Mouse (Mus musculus) frontal cortex, adult 2 months (tissue): ENCODE measurements around the gene Arhgap15. TPM values are rescaled to one million over a fixed set of nuclear protein-coding genes. Genes with fewer than 3 reads are reported as not detected.
A peak's percentile ranks its signal among the peaks of the same experiment; 100 is the strongest.
"Not testable (repeated sequence)": the region's sequence is repeated elsewhere in the genome, so short reads cannot be mapped to it uniquely, and the experiment has no call there.

Experiments
- DNase-seq, 2 experiments: peaks; one replicate each; pipeline ENCODE4 v3.0.0; 2022; ENCODE audit warnings: low spot score in 1 of 2; ENCODE audit errors: extremely low spot score in 1 of 2
- polyA plus RNA-seq: library from polyadenylated mRNA; depleted of rRNA; stranded (reverse); fragments of >200 nt; gene quantifications from 2 replicates; pipeline ENCODE4 v1.2.3, GENCODE M21; 2012; rRNA removed

The Arhgap15 gene
- 7.7 and 8.1 TPM in 2 replicates for polyA plus RNA-seq

DNA sequence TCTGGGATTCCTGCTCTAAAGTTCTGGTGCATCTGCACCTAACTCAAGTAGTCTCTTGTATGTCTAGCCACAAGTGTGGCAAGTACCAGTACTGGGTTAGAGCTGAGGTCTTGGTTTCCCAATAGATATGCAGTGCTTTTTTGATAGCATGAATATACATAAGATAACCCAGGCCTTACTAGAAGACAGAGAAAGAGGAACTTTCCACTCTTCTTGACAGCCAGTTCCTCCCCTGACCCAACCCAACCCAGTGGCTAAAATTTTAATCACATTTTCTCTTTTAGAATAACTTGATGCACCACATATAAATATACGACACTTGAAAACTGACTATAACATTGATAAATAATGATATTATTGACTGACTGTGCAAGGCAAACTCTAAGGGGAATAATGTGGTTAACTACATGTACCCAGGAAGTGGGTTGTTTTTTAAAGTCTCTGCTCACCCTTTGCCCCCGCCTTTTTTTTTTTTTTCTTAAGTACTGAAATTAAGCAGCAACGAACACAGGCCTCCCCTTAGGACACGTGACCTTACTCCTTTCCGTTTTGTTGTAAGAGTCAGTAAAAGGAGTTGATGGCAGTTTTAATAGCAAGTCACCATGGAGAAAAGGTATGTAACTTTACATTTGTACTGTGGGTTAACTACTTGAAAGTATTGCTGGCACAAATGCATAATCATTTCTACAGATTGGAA, at the start of gene Arhgap15:
TSS of gene Arhgap15 (plus strand) at position 538 of the 697 bp plus-strand sequence.
- no peak for DNase-seq

DNA sequence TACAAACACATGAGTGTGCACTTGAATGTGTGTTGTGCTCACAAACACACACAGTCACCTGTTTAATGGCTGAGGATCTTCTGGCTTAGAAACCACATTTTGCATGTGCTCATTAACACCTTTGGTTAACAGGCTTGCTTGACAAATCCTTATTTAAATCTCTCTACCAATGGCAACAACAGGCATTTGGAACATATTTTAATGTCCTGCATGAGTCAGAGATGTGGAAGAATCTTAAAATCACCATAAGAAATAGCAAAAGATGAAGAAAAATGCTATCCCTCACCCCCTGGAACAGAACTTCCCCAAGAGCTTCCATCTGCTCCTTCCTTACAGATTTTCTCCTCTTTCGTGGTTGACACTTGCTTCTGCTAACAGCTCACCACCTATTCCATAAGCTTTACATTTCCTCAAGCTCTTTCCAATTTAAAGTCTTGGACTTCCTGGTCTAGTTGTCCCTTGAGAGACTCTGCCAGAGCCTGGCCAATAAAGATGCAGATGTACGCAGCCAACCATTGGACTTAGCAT, 35.9 kb upstream of the Arhgap15 start:
- DNase-seq: peak; percentile 30 to 58

DNA sequence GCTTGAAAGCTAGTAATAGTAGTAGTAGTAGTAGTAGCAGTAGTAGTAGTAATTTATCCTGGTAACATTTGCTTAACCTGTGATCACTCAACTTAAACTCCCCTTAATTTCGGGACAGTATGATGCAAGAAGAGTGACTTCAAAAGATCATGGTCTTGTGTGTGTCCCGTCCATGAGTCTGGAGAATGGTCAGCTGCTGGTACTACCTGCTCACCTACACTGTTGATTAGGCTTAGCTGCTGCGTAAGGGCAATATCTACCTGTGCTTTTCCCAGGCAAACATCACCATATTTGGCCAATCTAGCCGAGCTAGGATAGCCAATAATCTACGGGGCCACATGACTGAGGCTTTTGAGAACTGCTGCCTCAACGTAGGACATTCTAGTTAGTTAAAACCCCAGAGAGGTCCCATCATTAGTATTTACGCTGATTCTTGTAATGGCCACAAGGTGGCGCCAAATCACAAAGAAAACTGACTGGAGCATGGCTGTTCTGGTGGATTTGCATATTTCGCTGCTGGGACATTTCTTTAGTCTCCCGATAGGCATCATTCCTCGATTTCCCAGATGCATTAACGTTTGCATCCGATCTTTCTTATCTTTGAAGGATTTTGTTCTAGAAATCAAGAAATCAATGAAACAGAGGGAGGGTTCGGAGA, 26.0 kb upstream of the Arhgap15 start:
- DNase-seq: peak; percentile 61 to 83

DNA sequence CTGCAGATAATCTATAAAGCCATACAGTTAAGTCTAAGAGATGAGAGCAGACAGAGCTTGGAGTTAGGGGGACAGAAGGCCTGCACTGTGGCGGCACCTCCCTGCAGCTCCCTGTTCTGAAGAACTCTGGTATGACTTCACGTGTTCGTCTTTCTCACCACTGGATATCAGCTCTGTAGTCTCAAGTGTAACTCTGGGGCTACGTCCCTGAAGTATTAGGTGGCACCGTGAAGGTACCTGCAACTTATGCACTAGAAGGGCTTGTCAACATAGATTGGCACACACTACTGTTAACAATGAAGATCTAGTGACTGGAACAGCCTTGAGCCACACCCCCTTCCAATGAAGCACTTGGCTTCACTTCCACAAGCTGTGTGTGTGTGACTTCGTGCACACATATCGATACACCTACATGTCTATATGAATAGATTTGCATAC, 25.5 kb upstream of the Arhgap15 start:
- no peak for DNase-seq

- no peak for DNase-seq
Observed at GRCm38 (mm10) chr2:43727181-43727580, 21.4 kb upstream of the Arhgap15 start.

- no peak for DNase-seq
Observed at GRCm38 (mm10) chr2:43727693-43728092, 20.9 kb upstream of the Arhgap15 start.

DNA sequence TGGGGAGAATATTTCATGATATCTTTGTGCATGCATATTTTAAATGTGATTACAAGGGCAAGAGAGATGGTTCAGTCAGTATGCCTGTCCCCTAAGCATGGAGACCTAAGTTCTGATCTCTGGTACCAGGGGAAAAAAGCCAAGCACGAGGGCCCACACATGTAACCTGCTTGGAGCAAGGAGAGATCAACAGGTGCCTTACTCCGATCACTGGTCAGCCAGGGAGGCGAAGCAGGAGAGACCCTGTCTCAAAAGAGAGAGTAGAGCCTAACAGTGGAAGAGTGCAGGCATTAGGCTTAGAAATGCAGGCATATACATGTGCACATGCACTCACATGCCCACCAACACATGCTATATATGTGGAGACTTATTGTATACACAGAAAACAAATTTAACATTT, 19.8 kb upstream of the Arhgap15 start:
- no peak for DNase-seq

GRCm38 (mm10) chr2:43732396-43732795, 16.2 kb upstream of the Arhgap15 start:
- no peak for DNase-seq

DNA sequence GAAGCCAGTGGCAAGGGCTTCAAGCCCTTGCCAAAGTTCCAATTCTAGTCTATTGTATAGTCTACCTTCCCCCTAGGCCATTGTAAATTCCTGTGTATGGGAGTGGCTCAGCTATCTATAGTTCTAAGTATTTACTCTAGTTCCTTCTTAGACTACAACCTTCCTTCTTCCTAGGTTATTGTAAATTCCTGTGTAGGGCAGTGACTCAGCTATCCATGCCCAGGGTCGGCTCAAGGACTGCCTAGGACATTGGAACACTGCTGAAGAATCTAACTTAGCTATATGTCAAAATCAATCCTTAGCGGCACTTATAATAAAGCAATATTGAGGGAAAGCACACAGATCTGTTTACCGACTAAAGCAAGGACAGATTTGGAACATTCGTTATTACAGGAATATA, 13.6 kb upstream of the Arhgap15 start:
- DNase-seq: not testable (repeated sequence)

GRCm38 (mm10) chr2:43737546-43737945, 11.1 kb upstream of the Arhgap15 start:
- DNase-seq: no peak

DNA sequence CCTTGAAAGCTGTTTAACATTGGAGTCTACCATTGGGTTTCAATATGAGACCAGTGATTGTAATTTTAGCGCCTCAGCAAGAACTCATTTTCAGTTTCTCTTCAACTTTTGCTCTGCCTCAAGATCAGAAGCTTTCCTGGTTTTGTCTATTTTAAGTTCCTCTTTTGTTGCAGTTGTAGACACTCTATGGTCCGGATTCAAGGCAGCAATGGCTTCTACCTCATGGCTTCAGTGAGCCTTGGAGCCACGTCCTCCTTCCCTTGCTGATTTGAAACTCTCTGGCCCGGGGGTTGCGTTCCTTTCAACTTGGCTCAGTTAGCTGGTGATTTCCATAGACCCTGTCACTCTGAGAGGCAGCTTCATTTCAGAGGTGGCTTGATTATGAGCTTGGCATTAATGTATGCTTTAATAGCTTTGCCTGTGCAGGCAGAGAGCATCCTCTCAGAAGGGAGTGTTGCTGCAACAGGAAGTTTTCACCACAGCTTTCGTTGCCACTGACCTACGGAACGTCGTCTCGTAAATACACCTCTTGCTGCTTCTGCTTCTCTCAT, 10.0 kb upstream of the Arhgap15 start:
- no peak for DNase-seq

GRCm38 (mm10) chr2:43739190-43739818, 9.3 kb upstream of the Arhgap15 start:
- DNase-seq: no peak

DNA sequence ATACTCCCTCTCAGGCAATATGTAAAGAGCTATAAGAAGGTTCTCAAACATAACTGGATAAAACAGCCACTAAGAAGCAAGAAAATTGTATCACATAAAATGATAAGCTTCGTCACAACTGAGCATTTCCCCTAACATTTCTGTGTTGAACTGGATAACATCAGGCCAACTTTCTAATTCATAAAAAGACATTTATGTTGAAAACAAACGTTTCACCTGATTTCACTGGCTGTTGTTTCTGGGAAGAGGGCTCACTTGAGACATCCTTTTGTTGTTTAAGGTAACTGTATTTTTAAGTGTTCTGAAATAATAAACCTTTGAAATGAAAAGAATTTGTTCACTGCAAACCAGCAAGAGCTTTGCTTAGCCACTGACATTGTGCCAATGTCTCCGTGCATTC, 697 bp downstream of the Arhgap15 start:
- DNase-seq: no peak

GRCm38 (mm10) chr2:43755899-43756298, 7.3 kb downstream of the Arhgap15 start:
- no peak for DNase-seq

DNA sequence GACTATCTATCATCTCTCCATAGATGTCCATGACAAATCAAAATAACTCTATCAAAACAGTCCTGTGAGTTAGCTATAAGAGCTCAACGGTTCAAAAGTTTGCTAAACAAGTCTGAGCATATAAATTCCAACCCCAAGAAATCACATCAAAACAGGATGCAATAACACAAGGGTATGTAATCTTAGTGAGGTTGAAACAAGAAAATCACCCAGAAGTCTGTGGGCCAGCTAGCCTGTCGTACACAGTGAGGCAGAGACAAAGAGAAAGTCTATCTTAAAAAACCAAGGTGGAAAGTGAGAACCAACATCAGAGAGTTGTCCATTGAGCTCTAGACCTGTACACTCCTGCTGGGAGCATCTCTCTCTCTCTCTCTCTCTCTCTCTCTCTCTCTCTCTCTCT, 8.0 kb downstream of the Arhgap15 start:
- DNase-seq: no peak

DNA sequence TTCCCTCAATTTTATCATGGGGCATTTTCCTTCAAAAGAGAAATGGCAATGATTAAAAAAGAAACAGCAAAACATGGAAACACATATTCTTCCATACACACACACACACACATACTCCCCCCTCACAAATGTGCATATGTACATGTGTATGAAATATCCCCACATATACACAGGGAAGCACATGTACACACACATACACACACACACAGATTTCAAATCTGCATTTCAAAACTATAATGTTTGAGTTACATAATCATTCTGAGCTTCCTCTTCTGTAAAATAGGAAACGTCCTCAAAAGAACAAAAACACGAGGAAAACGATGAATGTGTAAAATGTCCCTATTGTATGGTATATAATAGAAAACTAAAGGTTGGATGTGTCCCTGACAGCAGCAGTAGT, 13.1 kb downstream of the Arhgap15 start:
- DNase-seq: no peak

- DNase-seq: no peak
Observed at GRCm38 (mm10) chr2:43763279-43763678, 14.7 kb downstream of the Arhgap15 start.

DNA sequence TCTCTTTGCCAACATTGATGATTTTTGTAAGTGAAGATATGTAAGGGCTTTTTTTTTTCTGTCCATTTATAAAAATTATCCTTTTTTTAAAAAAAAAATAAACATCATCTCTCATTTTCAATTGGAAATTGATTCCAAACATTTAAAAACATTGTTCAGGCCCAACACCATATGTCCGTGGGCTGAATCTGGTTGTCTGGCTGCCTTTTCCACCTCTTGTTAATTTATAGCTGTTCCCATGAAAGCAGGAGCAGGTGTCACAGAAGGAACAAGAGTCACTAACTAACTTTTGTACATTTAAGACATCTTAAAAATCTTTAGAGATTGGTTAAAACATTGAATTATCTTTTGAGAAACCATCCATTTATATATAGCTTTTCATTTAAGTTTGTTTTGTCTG, 15.8 kb downstream of the Arhgap15 start:
- DNase-seq: peak in 1 of 2 experiments; percentile 31

- peak in 1 of 2 experiments; percentile 36 for DNase-seq
Observed at GRCm38 (mm10) chr2:43766200-43766599, 17.6 kb downstream of the Arhgap15 start.

DNA sequence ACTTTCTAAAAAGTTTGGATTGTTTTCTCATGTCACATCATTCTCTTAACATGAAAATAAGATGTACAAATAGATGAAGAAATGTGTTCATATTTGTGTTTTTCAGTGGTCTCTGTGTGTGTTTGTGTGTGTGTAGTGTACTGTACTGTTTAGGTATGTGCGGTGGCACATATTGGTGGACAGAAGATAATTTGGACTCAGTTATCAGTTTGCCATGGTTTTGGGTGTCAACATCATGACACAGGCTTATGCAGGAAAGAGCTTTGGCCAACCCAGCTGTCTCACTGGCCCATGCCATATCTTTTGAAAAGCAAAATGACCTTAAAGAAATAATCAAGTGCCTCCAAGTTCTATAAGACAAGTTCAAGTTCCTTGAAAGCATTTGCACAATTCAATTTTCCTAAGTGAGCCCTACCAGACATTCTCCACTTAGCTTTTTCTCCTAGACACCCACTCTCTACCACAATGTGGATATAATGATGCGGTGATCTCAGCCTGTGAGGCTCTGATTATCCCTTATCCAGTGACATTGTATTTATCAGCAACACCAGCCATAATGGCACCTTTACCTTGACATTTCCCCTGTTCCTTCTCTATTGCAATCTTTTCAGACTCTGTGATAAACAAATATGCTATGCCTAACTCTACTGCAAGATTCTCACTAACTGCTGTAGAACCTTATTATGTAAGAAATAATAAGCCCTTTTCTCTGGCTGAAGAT, 21.4 kb downstream of the Arhgap15 start:
- no peak for DNase-seq
